Mouse (Mus musculus) heart, postnatal 36 days (tissue): ENCODE data around the gene Wfdc15b. TPM values are rescaled to one million over a fixed set of nuclear protein-coding genes. Genes with fewer than 3 reads are reported as not detected.

Experiments
- DNase-seq, 2 experiments: peaks; one replicate each; pipeline ENCODE4 v3.0.0; 2021 to 2022
- intact Hi-C: fragments of 180-260 bp; cut with DNase I; formaldehyde crosslinking; loops from one replicate; pipeline ENCODE4 v1.15.1; 2025
- total RNA-seq, 2 experiments: library from RNA; stranded (reverse); gene quantifications; 2 replicates each; pipeline ENCODE4 v1.2.3; 2021

Wfdc15b gene
- total RNA-seq, 2 experiments from 2014 or later, result not detected

DNA sequence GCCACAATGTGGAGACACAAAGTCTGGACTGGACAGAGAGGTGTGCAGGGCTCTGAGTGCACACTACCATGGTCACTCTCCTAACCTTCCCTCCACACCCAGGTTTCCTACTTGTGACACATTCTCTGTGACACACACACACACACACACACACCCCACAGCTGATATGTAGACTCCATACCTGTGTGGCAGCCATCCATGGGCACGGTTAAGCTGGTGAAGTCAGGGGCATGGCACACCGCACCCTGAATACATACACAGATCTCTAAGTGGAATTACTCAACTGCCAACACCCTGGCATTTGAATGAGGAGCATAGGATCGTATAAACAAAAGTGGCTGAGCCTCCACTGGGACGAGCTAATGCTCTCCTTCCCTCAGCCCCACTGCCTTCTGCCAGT, 40.7 kb downstream of the Wfdc15b start:
- intact Hi-C loops, result loop anchor here (5.0 kb wide), 1 partner anchor 78 kb away; no protein-coding TSS in a partner anchor
- no peak for DNase-seq

DNA sequence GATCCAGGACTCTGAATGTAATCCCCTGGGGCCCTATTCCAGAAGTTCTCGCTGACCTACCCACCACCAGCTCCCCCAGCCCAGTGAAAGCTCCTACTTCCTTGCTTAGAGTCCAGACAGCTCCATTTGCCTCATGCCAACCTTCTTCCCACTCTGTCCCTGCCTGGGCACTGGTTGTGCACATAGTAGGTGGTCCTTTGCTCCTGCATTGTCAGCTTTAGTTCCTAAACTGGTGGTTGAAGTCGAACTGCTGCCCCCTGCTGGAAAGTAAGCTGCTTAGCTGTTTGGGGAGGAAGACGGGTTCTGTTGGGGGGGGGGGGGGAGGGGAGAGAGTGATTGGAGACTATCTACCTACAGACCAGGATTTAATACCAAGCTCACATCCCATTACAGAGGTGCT, 41.3 kb downstream of the Wfdc15b start:
- intact Hi-C loops, result loop anchor here (5.0 kb wide), 1 partner anchor 78 kb away; no protein-coding TSS in a partner anchor
- peak; percentile 37 for DNase-seq

DNA sequence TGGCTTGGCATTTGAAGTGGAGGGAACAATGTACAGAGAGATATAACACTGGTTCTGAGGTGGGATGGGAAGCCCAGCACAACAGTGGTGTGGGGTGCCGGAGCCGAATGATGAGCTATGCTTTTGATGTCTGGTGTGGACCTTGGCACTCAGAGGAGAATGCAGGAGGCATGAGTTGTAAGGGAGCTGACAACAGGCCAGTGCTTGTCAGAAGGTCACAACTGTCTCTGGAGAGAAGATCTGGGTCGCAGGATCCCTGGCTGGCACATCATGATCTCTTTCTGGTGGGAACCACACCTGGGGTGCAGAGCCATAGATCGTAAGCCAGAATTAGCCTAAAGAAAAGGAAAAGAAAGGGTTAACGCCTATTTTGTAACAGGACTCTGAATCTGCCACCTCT, 43.6 kb downstream of the Wfdc15b start:
- intact Hi-C loops, result loop anchor here (2.0 kb wide), 1 partner anchor 39 kb away; no protein-coding TSS in a partner anchor

DNA sequence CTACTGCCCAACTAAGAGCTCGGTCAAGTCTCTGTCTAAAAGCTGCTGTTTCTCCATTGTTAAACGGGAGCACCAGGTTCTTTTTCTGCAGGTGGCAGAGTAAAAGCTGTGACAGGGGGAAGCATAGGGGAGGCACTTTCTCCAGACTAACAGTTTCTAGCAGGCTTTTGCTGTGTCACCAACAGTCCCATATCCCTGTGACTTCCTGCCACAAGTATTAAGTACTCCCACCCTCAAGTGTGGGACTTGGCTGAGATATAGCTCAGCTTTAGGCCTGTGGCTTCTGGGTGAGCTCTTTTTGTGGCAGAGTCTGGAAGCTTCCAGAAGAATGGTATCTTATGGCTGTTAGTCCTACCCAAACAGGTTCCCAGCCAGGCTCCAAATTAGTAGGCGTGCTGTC, 45.6 kb downstream of the Wfdc15b start:
- DNase-seq, result no peak
- intact Hi-C loops, result no loop called here

More for the DNA sequence above, 43.6 kb downstream of the Wfdc15b start:
- no peak for DNase-seq

DNA sequence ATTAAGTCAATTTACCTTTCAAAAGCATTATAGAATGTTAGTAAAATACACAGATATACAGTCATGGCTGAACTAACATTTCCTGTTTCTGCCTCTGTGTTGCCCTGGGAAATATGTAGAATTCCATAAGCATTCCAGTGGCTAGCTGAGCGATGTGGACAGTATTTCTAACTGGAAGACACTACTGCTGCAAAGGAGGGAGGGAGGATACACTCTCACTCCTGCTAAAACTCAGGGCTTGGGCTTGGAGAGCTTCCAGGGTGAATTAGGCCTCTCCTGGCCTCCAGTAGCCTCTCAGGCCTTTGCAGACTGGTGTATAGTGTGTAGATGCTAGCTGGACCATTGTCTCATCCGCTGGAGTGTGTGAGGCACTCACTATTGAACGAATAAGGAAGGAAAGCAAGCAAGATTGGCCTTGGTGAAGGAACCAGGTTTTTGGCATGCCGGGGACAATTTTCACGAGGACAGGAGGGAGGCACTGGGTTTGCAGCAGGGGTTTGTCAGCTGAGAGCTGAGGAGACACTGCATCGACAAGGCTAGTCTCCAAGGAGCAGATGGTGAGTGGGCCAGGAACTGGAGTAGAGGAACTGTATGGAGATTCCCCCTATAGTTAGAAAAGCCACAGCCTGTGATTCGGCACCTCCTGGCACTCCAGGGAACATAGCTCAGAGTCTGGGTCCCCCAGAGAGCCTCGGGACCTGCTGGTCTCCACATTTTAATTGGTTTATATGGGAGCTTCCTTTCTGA, 46.6 kb downstream of the Wfdc15b start:
- intact Hi-C loops, result no loop called here
- no peak for DNase-seq

DNA sequence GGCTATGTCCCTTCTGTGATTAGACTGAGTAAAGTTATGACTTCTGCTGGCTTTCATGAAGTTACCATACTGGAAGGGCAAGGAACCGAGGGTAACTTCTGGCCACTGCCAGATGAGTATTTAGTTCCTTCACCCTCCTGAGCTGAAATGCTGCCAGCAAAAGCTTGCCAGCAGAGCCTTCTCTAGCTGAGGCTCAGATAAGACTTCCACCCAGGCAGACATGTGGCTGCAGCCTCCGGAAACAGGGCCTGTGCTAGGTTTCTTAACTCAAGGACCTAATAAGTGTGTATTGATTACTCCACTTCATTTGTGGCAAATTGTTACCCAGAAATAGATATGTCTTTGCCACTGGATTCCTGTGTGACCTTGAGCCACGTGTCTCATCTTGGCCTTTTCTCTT, 48.1 kb downstream of the Wfdc15b start:
- DNase-seq, result no peak
- intact Hi-C loops, result no loop called here

DNA sequence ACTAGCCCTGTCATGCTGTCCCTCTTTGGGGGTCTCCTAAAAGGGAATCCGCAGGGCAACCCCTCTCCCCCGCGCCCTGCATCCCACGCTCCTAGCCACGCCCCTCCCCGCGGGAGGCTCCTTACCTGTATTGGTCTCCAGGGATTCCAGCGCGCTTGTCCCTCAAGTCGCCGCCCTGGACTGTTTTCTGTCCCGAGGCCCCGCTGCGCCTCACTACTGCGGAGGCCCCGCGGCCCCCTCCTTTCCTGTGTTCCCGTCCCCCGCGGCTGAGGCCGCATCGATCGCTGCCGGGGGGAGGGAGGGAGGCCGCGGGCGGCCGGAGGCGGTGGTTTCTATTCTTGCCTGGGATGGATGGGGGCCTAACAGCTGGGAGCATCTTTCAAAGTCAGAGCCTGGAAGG, 50.6 kb downstream of the Wfdc15b start, which contains the start of gene Kcns1:
TSS of gene Kcns1 (minus strand) at position 212 of the 400 bp plus-strand sequence.
- DNase-seq, result no peak
- intact Hi-C loops, result no loop called here

DNA sequence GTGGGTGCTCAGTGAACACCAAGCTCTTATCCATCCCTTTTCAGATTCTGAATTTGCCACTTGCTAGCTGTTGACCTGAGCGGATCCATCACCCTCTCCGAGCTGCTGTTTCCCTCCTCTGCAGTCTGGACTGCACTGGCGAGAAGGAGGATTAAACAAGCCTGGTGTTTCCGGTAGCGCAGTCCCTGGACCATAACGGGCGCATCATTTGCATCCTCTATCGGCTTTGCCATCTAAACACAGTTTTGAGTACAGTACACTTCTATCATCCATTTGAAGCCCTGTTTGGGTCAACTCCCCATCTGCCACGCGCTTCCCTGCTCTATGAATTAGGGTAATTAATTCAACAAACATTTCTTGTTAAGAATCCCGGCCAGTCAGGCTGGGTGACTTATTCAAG, 51.1 kb downstream of the Wfdc15b start:
- no peak for DNase-seq
- intact Hi-C loops, result no loop called here

DNA sequence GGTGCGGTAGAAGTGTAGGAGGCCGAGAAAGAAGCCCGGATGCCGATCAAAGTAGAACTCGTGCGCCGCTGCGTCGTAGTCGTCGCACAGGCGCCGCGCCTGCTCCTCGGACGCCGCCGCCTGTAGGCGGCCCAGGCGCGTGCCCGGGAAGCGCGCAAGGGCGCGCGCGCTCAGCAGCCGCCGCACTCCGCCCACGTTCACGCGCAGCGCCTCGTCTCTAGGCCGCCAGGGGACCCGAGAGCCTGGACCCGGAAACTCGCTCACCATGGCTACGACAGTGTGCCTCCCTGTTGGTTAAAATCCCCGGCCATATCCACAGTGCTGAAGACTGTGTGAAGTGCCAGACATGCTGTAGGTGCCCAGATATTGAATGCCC, 52.9 kb downstream of the Wfdc15b start:
- DNase-seq, result no peak
- intact Hi-C loops, result no loop called here

DNA sequence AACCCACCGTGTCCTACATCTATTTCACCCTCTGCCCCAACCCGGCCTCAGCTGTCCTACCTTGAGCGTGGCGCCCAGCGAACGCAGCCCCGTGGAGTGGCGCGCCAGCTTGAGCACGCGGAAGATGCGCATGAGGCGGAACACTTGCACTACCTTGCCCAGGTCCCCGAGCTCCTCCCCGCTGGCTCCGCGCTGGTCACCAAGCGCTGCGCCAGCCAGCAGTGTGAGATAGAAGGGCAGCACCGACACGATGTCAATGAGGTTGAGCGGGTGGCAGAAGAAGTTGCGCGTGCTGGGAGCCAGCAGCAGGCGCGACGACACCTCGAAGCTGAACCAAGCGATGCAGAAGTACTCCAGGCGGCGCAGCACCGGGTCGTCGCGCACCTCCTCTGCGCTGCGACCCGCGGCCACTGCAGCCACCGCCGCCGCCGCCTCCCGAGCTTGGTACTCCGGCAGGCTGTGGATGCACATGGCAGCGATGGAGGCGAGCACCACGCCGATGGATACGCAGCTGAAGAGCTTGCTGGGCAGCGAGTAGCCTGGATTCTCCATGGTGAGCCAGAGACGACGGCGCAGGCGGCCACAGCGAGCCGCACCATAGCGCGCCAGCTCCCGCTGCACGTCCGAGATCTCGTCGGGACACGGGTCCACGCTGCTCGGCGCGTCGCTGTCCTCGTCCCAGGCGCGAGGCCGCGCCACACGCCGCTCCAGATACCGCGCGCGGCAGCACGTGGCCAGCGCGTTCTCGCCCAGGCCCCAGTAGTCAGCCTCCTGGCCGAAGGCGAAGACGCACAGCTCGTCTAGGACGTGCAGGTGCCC, 53.5 kb downstream of the Wfdc15b start:
- no peak for DNase-seq
- intact Hi-C loops, result no loop called here

DNA sequence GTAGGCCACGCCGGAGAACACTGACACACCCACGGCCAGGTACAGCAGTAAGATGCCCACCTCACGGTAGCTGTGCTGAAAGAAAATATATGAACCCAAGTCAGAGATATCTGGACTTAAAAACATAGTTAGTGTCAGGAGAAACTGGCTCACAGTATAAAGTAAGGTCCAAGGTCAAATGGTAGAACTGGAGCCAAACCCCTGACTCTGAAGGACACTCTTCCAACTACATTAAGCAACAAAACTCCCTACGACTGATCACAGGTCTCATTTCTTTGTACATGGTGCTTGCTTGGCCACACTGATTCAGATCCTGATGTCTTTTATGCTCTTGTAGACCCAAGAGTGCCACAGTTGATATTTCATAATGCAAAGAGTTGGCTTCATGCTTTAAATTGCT, 56.5 kb downstream of the Wfdc15b start:
- no peak for DNase-seq
- intact Hi-C loops, result no loop called here

Other genes with a start within 250 kb of the Wfdc15b start
- gene Ywhab, start 226.7 kb downstream of the Wfdc15b start, total RNA-seq, result 10 to 100 TPM; 76.0 to 76.3 TPM
- gene Pabpc1l, start 196.2 kb downstream of the Wfdc15b start, total RNA-seq, result under 1 TPM in 1 of 2 experiments, not detected in 1; 0.89 TPM
- 10 to 100 TPM; 17.0 to 20.4 TPM for gene Stk4, start 151.3 kb downstream of the Wfdc15b start, total RNA-seq
- gene Tomm34, start 150.5 kb downstream of the Wfdc15b start, total RNA-seq, result 10 to 100 TPM; 17.6 to 21.0 TPM
- gene Kcns1, start 50.5 kb downstream of the Wfdc15b start, total RNA-seq, result not detected
- gene Wfdc5, start 38.9 kb downstream of the Wfdc15b start, total RNA-seq, result not detected
- gene Wfdc12, start 31.1 kb downstream of the Wfdc15b start, total RNA-seq, result not detected
- not detected for gene Wfdc15a, start 21.5 kb downstream of the Wfdc15b start, total RNA-seq
- not detected for gene Svs2, start 16.8 kb upstream of the Wfdc15b start, total RNA-seq
- not detected for gene Svs3b, start 35.0 kb upstream of the Wfdc15b start, total RNA-seq
- gene Svs4, start 56.8 kb upstream of the Wfdc15b start, total RNA-seq, result not detected
- not detected for gene Svs3a, start 67.6 kb upstream of the Wfdc15b start, total RNA-seq
- not detected for gene Svs6, start 95.1 kb upstream of the Wfdc15b start, total RNA-seq
- not detected for gene Svs5, start 111.1 kb upstream of the Wfdc15b start, total RNA-seq
- 10 to 100 TPM in 1 of 2 experiments, 1 to 10 TPM in 1; 8.0 to 11.0 TPM for gene Slpi, start 167.4 kb upstream of the Wfdc15b start, total RNA-seq
- not detected for gene Rbpjl, start 181.5 kb upstream of the Wfdc15b start, total RNA-seq
- gene Matn4, start 183.5 kb upstream of the Wfdc15b start, total RNA-seq, result under 1 TPM; 0.51 to 0.75 TPM
- 10 to 100 TPM; 20.6 to 20.7 TPM for gene Sdc4, start 222.2 kb upstream of the Wfdc15b start, total RNA-seq
- gene Sys1, start 235.3 kb upstream of the Wfdc15b start, total RNA-seq, result 10 to 100 TPM; 23.0 to 24.6 TPM
- 1 to 10 TPM; 7.6 to 7.7 TPM for gene Gm20458, start 239.3 kb upstream of the Wfdc15b start, total RNA-seq